Mouse (Mus musculus) layer of hippocampus, adult 9-10 months (tissue): Measurements from ENCODE around the gene Rprml.

Experiments used
- DNase-seq: peaks from one replicate; pipeline ENCODE4 v3.0.0; 2022; ENCODE audit warnings: low spot score

The Rprml gene

DNA sequence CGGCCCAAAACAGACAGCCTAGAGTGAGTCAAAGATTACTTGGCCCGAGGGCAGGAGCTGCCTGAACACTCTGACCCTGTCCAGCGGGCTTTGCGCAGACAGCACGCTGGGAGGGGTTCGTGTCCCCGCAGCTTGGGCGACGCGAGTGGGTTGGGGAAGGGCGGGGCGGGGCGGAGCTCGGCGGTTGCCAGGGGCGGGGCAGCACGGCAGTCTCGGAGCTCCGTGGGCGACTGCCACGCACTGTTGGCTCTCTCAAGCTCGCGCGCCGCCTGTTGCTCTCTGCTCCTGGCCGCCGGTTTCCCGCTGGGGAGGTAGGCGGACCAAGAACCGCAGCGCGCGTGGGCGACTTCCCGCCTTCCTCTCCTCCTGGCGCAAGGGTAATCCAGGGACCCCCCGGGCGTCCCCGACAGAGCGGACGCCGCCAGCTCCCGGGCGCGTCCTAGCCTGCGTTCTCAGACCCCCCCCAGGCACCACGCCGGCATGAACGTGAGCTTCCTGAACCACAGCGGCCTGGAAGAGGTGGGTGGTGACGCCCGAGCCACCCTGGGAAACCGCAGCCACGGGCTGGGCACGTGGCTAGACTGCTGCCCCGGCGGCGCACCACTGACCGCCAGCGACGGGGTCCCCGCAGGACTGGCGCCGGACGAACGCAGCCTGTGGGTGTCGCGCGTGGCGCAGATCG lies at the start of gene Rprml:
TSS of gene Rprml (plus strand) at position 270 of the 682 bp plus-strand sequence.
- no peak for DNase-seq

DNA sequence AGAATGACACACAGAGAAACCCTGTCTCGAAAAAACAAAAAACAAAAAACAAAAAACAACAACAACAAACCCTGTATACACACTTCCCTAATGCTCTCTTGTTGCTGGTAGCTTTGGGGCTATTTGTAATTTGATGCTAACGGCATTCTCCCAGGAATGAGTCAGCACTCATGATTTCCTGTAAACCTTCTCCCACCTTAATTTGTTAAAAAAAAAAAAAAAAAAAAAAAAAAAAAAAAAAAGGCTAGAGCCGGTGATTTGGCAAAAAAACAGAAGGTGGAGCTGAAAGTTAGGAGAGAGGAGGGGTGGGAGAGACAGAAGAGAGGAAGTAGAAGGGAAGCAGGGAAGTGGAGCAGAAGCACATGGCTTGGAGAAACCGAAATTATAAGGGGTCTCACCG lies 42.8 kb upstream of the Rprml start:
- no peak for DNase-seq

DNA sequence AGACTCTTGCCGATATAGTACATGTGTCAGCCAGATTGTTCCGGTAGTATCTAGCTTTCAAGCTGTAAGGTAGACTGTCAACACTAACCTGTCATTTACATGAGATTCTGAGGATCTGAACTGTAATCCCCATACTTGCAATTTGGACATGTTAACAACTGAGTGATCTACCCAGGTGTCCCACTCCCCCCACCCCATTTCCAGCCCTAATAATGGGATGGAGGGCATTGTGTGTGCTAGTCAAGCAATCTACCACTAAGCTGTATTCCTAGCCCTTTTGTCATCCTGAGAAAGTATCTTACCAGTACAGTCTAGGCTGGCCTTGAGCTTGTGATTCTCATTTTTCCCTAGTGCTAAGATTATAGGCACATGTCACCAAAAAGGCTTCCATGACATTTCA lies 38.6 kb upstream of the Rprml start:
- no peak for DNase-seq

GRCm38 (mm10) chr11:103621040-103621439 lies 28.3 kb upstream of the Rprml start, which contains the start of gene Gm884:
Gm884 (minus strand) TSS chr11:103621140.
- no peak for DNase-seq

- DNase-seq = no peak
Observed at GRCm38 (mm10) chr11:103627453-103627852, 21.9 kb upstream of the Rprml start.

DNA sequence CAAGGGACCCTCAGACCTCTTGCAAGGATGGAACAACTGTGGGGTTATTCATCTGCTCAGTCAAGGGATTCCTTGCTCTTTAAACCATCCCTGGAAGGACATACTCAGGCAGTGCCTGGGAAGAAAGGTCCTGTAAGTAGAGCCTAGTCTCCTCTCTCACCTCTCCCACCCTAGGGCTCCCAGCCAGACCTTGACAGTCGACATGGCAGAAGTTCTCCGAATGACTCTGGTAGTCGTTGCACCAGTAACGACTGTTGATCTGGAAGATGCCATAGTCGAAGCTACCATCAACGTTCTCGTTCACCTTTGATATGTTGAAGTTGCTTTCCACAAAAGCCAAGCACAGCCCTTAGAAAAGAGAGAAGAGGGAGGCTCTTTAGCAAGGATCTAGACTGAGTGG lies 14.6 kb upstream of the Rprml start:
- DNase-seq = no peak

DNA sequence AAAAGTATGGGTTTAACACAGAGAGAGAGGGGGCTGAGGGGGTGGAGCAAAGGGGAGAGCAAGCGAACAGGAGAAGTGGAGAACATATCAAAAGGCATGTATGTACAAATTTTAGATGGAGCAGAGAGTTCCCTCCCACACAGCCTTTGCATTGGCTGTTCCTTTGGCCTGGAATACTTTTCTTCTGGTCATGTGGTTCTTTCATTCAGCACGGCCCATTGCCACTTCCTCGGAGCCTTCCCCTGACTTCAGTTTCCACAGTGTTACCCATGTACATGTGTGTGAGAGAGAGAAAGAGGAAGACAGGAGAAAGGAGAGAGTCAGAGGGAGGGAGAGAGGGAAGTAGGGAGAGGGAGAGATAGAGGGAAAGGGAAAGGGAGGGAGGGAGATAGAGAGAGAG lies 13.9 kb upstream of the Rprml start:
- DNase-seq = no peak

- no peak for DNase-seq
Observed at GRCm38 (mm10) chr11:103636261-103636660, 13.1 kb upstream of the Rprml start.

- no peak for DNase-seq
Observed at GRCm38 (mm10) chr11:103638790-103639189, 10.6 kb upstream of the Rprml start, which contains the start of gene Lyzl6. Lyzl6 (minus strand) TSS chr11:103638890.

GRCm38 (mm10) chr11:103639407-103639946 lies 9.9 kb upstream of the Rprml start:
- DNase-seq = no peak

DNA sequence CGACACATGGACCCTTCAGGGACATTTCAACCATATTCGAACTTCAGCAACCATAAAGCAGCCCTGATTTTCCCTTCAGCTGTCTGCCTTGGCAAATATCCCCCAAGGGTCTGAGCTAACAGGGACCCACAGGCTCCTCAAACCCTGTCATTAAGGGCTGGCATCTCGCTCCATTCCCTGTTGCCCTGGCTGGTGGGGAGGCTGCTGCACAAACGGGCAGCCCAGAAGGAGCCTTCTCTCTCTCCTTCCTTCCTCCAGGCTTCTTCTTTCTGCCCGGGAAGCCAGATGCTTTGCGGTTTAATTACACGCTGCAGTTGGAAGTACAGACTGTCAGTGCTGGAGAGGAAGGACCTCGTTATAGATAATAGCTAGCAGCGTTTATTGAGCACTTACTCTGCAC lies 6.2 kb upstream of the Rprml start:
- DNase-seq = no peak

DNA sequence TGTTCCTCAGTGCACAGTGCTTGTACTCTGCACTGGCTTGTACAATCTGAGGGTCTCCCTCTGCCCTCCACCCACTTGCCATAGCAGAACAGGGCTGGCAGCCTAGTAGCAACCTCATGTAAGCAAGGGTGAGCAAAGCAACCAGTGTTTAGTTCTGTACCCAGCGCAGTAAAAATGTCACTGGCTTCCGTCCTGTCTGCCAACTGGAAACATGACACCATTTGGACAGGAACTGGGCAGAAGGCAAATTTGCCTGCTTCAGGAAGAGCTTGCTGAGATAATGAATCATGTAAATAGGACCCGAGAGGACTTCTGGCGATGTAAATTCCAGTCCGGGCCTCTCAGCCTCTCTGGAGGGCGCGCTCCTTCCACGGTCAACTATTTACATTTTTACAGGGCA lies 3.6 kb upstream of the Rprml start:
- no peak for DNase-seq

- DNase-seq = no peak
Observed at GRCm38 (mm10) chr11:103646301-103646700, 3.1 kb upstream of the Rprml start.

DNA sequence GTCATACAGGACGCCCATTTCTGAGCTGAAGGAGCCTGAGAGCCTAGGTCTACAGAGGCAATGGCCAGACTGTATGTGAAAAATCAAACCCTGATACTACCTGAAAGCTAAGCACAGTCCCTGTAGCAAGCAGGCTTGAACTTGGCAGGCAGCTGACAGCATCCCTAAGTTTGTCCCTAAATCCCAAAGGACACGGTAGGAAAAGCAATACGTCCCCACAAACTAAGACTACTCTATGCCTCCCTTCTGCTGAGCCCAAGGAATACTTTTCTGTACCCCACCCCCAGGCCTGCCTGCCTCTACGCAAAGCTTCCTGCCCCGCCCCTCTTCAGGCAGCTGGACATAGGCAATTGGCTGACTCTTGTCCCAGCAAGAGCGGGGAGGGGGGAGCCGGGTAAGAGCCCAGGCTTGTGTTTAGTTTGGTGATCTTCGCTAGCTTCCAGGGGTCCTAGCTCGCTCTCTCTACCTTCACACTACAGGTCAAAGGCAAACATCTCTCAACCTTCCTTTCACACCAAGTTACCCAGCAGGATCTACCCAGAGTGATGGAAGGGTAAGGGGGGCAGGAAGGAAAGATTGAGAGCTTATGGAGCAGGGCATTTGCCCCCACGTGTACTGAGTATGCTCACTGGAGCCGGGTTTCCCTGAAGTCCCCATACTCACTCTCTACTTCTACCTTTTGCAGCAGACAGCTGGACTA lies 1.3 kb upstream of the Rprml start:
- no peak for DNase-seq

GRCm38 (mm10) chr11:103648656-103649055 lies 714 bp upstream of the Rprml start:
- DNase-seq = no peak

- no peak for DNase-seq
Observed at GRCm38 (mm10) chr11:103649983-103650493, 668 bp downstream of the Rprml start.

GRCm38 (mm10) chr11:103651426-103651825 lies 2.1 kb downstream of the Rprml start:
- no peak for DNase-seq

GRCm38 (mm10) chr11:103653359-103653965 lies 4.1 kb downstream of the Rprml start:
- no peak for DNase-seq

- no peak for DNase-seq
Observed at GRCm38 (mm10) chr11:103656520-103656919, 7.2 kb downstream of the Rprml start.

DNA sequence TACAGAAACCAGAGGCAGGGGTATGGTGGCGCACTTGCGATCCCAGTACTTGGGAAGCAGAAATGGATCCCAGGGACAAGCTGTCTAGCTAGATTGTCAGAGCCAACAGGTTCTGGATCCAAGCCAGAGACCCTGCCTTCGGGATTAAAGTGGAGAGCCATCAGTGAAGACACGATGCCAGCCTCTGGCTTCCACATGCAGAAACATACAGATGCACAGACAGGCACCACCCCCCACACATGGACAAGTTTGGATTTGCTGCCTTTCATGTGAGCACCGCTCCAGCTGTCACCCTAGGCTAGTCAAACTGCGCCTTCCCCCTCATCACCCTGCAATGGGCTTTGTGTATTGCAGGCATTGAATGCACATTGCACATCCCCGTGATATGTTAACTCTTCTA lies 8.8 kb downstream of the Rprml start:
- no peak for DNase-seq

DNA sequence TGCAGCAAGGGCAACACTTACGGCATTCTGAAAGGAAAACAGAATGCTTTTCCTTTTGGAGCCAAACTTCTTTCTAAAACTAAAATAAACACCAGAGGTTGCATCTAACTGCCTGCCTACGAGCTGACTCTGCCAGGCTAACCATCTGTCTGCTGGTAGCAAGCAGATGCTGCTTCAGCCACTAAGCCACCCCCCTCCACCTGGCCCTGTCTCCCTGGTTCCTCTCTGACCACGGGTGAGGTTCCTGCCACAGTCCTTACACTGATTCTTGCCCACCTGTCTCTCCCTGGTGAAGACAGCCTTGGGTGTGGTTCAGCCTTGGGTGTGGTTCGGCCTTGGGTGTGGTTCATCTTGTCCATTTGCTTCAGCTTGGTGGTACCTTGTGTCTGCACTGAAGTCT lies 12.5 kb downstream of the Rprml start:
- no peak for DNase-seq

DNA sequence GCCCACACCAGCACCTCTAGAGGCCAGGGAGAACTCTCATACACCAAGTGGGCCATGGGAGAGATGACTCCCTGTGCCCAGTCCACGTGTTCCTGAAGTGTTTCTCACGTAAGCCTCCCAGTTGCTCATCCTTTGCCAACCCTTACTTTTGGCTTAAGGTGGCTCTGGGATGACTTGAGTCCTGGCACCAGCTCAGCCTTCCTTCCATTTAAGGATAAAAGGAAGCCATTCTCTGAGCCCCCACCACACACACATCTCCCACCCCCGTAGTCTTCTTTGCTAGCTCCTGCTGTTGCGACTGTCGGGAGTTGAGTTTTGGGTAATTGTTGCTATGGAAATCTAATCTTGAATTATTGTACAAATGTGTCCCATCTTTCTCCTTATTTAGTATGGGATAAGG lies 13.2 kb downstream of the Rprml start:
- DNase-seq = no peak

GRCm38 (mm10) chr11:103663119-103663518 lies 13.7 kb downstream of the Rprml start:
- DNase-seq = no peak
